Mouse (Mus musculus) G1E (cell line): Measurements from ENCODE around the gene Mthfd1. TPM values are rescaled to one million over a fixed set of nuclear protein-coding genes. Genes with fewer than 3 reads are reported as not detected.

Source experiments
- ATAC-seq: 2 replicates; pipeline ENCODE4 v1.8.0; 2016; ENCODE audit warnings: mild to moderate bottlenecking; ENCODE audit not compliant: insufficient number of reproducible peaks, poor library complexity, low FRiP score, severe bottlenecking; ENCODE audit errors: extremely low read depth
- DNase-seq: peaks from one replicate; pipeline ENCODE4 v3.0.0; 2012; ENCODE audit warnings: low spot score
- H3K27me3 ChIP-seq: 2 replicates; pipeline ENCODE4 v1.6.1; 2012; ENCODE audit warnings: mild to moderate bottlenecking, low read length, inconsistent platforms; ENCODE audit not compliant: insufficient read depth
- H3K36me3 ChIP-seq: replicated peaks from 2 replicates; pipeline ENCODE3; 2012; ENCODE audit warnings: mild to moderate bottlenecking, inconsistent platforms
- H3K4me1 ChIP-seq: 2 replicates; pipeline ENCODE4 v1.6.1; 2012; ENCODE audit warnings: low read depth, low read length, inconsistent platforms, mixed read lengths; ENCODE audit not compliant: insufficient read depth
- H3K4me3 ChIP-seq: 2 replicates; pipeline ENCODE4 v1.5.1; 2012; ENCODE audit warnings: low read depth, mild to moderate bottlenecking, inconsistent platforms, low read length, moderate library complexity, mixed read lengths
- H3K9me3 ChIP-seq: replicated peaks from 2 replicates; pipeline ENCODE4 v1.6.1; 2012; ENCODE audit warnings: inconsistent platforms
- CTCF ChIP-seq: IDR thresholded peaks from 2 replicates; pipeline ENCODE4 v1.5.1; 2012; ENCODE audit warnings: low read depth, low read length, inconsistent platforms, mixed read lengths
- GATA1 ChIP-seq: IDR thresholded peaks from 2 replicates; pipeline ENCODE4 v1.6.1; 2012; ENCODE audit warnings: borderline replicate concordance, low read length, inconsistent platforms, mixed read lengths
- GATA2 ChIP-seq: IDR thresholded peaks from 2 replicates; pipeline ENCODE4 v1.6.1; 2012; ENCODE audit warnings: low read depth, low read length, inconsistent platforms, borderline replicate concordance
- POLR2AphosphoS5 ChIP-seq: IDR thresholded peaks from 2 replicates; pipeline ENCODE4 v1.6.1; 2012; ENCODE audit warnings: low read depth, low read length, inconsistent platforms; ENCODE audit not compliant: insufficient replicate concordance
- TAL1 ChIP-seq: conservative IDR thresholded peaks from 2 replicates; pipeline ENCODE4 v1.6.1; 2012; ENCODE audit warnings: low read depth, low read length, inconsistent platforms, mixed read lengths
- polyA plus RNA-seq: library from polyadenylated mRNA; stranded (reverse); fragments of >175 nt; gene quantifications from 2 replicates; pipeline ENCODE4 v1.2.3, GENCODE M21; 2012
- total RNA-seq, 2 experiments: library from RNA; stranded (forward) in 1 of 2; stranded (reverse) in 1 of 2; fragments of 200-1000 nt in 1 of 2; fragments of >200 nt in 1 of 2; fragmentation: Nextera tagmentation in 1 of 2; gene quantifications; 2 replicates each; pipeline ENCODE4 v1.2.3; 2014 to 2017

The Mthfd1 gene
- total and polyA plus RNA-seq, 3 experiments = 185 to 253 (median 199) TPM

GRCm38 (mm10) chr12:76260673-76261072, 5.6 kb downstream of the Mthfd1 start:
- peaks cover 74% of the 10 kb centered on the region for H3K36me3 ChIP-seq
- no peak for ATAC-seq
- TF ChIP-seq GATA2 = no peak
- TF ChIP-seq POLR2AphosphoS5 = no peak
- no peak for DNase-seq
- peaks cover 72% of the 10 kb centered on the region for H3K4me1 ChIP-seq
- no peaks in the 10 kb centered on the region for H3K27me3 ChIP-seq
- H3K4me3 ChIP-seq = no peak overlapping the region
- H3K9me3 ChIP-seq = no peaks in the 10 kb centered on the region

GRCm38 (mm10) chr12:76261556-76261955, 6.5 kb downstream of the Mthfd1 start:
- H3K9me3 ChIP-seq = no peaks in the 10 kb centered on the region
- H3K4me1 ChIP-seq = peaks cover 69% of the 10 kb centered on the region
- no peak for TF ChIP-seq POLR2AphosphoS5
- TF ChIP-seq GATA1 = no peak
- TF ChIP-seq CTCF = no peak
- TF ChIP-seq TAL1 = no peak
- no peak for TF ChIP-seq GATA2
- H3K4me3 ChIP-seq = no peak overlapping the region
- DNase-seq = no peak
- no peak for ATAC-seq
- peaks cover 80% of the 10 kb centered on the region for H3K36me3 ChIP-seq
- H3K27me3 ChIP-seq = no peaks in the 10 kb centered on the region

- Histone ChIP-seq H3K4me1 (peaks cover 63% of the 10 kb centered on the region), H3K4me3 (no peak overlapping the region), H3K36me3 (peaks cover 85% of the 10 kb centered on the region), H3K9me3 (no peaks in the 10 kb centered on the region), H3K27me3 (no peaks in the 10 kb centered on the region)
- TF ChIP-seq TAL1 (no peak), GATA1 (no peak), GATA2 (no peak), CTCF (no peak), POLR2AphosphoS5 (no peak)
- ATAC-seq (no peak), DNase-seq (no peak)
Measured at GRCm38 (mm10) chr12:76262918-76263317, 7.8 kb downstream of the Mthfd1 start.

- ATAC-seq = no peak
- no peaks in the 10 kb centered on the region for H3K27me3 ChIP-seq
- TF ChIP-seq GATA2 = no peak
- no peak for TF ChIP-seq CTCF
- H3K9me3 ChIP-seq = no peaks in the 10 kb centered on the region
- H3K4me1 ChIP-seq = peaks cover 61% of the 10 kb centered on the region
- H3K4me3 ChIP-seq = no peak overlapping the region
- DNase-seq = no peak
- H3K36me3 ChIP-seq = peaks cover 88% of the 10 kb centered on the region
Measured at GRCm38 (mm10) chr12:76263876-76264275, 8.8 kb downstream of the Mthfd1 start.

- DNase-seq (no peak), ATAC-seq (no peak)
- H3K9me3 ChIP-seq = no peaks in the 10 kb centered on the region
- peak overlapping the region; percentile 27; the same call in 1 of the 2 replicates for H3K4me3 ChIP-seq
- no peak for TF ChIP-seq GATA2
- H3K27me3 ChIP-seq = no peaks in the 10 kb centered on the region
- peaks cover 56% of the 10 kb centered on the region for H3K4me1 ChIP-seq
- peaks cover 89% of the 10 kb centered on the region for H3K36me3 ChIP-seq
Measured at GRCm38 (mm10) chr12:76264325-76264965, 9.3 kb downstream of the Mthfd1 start.

GRCm38 (mm10) chr12:76265001-76265400, 9.9 kb downstream of the Mthfd1 start:
- Histone ChIP-seq H3K4me1 (peaks cover 55% of the 10 kb centered on the region), H3K4me3 (no peak overlapping the region), H3K9me3 (no peaks in the 10 kb centered on the region), H3K36me3 (peaks cover 92% of the 10 kb centered on the region), H3K27me3 (no peaks in the 10 kb centered on the region)
- DNase-seq (peak; percentile 46), ATAC-seq (no peak)
- no peak for TF ChIP-seq TAL1
- TF ChIP-seq GATA2 = no peak
- TF ChIP-seq CTCF = no peak
- TF ChIP-seq GATA1 = no peak
- TF ChIP-seq POLR2AphosphoS5 = no peak

- no peaks in the 10 kb centered on the region for H3K9me3 ChIP-seq
- peaks cover 50% of the 10 kb centered on the region for H3K4me1 ChIP-seq
- TF ChIP-seq GATA2 (no peak), GATA1 (no peak), CTCF (peak; percentile 64; the same call in 1 of the 2 replicates)
- H3K36me3 ChIP-seq = peaks cover 99% of the 10 kb centered on the region
- no peaks in the 10 kb centered on the region for H3K27me3 ChIP-seq
- ATAC-seq (0 out of 2 replicates have a peak, but pooled peaks have one; percentile 32), DNase-seq (peak; percentile 48)
- H3K4me3 ChIP-seq = no peak overlapping the region
Measured at GRCm38 (mm10) chr12:76266875-76267274, 11.8 kb downstream of the Mthfd1 start.
